Mouse (Mus musculus) megakaryocyte, adult 5-6 weeks (primary cell): ENCODE data around the gene Acot12. TPM values are rescaled to one million over a fixed set of nuclear protein-coding genes. Genes with fewer than 3 reads are reported as not detected.
A peak's percentile ranks its signal among the peaks of the same experiment; 100 is the strongest.

Experiments used
- ATAC-seq: 2 replicates; pipeline ENCODE4 v1.8.0; 2016; ENCODE audit warnings: mild to moderate bottlenecking, inconsistent platforms; ENCODE audit not compliant: poor library complexity, severe bottlenecking
- total RNA-seq, 2 experiments: library from RNA; stranded (forward) in 1 of 2; stranded (reverse) in 1 of 2; fragments of 153-499, 151-499 nt in 1 of 2; fragments of 221-1000, 200-1000 nt in 1 of 2; gene quantifications; 2 replicates each; pipeline versions ENCODE4 v1.2.3 to v1.2.4; 2015 to 2017

Acot12 gene
- total RNA-seq, 2 experiments from 2014 or later = not detected

- ATAC-seq = peak; percentile 77
These were observed 73.4 kb downstream of the Acot12 start for GRCm38 (mm10) chr13:91814670-91815069.

- ATAC-seq = no peak
These were observed 82.4 kb downstream of the Acot12 start for GRCm38 (mm10) chr13:91823735-91824134.

- ATAC-seq = no peak
These were observed 83.7 kb downstream of the Acot12 start for GRCm38 (mm10) chr13:91824845-91825550.

- no peak for ATAC-seq
These were observed 84.8 kb downstream of the Acot12 start for GRCm38 (mm10) chr13:91826066-91826465.

GRCm38 (mm10) chr13:91827876-91828275 is 86.6 kb downstream of the Acot12 start:
- no peak for ATAC-seq

Other genes with a start within 250 kb of the Acot12 start
- gene Zcchc9, start 66.2 kb downstream of the Acot12 start, total RNA-seq (2015) = 39.6 and 45.3 TPM in 2 replicates
- 43.5 and 51.3 TPM in 2 replicates for gene Zcchc9, start 66.2 kb downstream of the Acot12 start, total RNA-seq (2017)
- not detected in 2 replicates for gene Ckmt2, start 135.4 kb downstream of the Acot12 start, total RNA-seq (2015)
- gene Ckmt2, start 135.4 kb downstream of the Acot12 start, total RNA-seq (2017) = not detected in 2 replicates